Mouse (Mus musculus) thymus, adult 2 months (tissue): ENCODE measurements at regions not wholly inside any gene's neighbourhood (a gene's known extent, or its start where the extent isn't known, plus 50 kb on each side); places are given as distances from the start of the nearest gene placed in this dataset.

Experiments used
- DNase-seq: peaks from one replicate; pipeline ENCODE4 v3.0.0; 2021
- H3K27ac ChIP-seq: fragments of 200-500 bp; 2 replicates; pipeline ENCODE4 v1.5.1; 2012; ENCODE audit warnings: low read length, control low read depth; ENCODE audit not compliant: control insufficient read depth, insufficient read depth
- H3K27me3 ChIP-seq: fragments of 200-500 bp; 2 replicates; pipeline ENCODE4 v1.6.1; 2012; ENCODE audit warnings: mild to moderate bottlenecking, low read length, moderate library complexity, mixed read lengths; ENCODE audit not compliant: control insufficient read depth, insufficient read depth
- H3K36me3 ChIP-seq: fragments of 200-500 bp; 2 replicates; pipeline ENCODE4 v1.6.1; 2012; ENCODE audit warnings: mild to moderate bottlenecking, low read length, moderate library complexity; ENCODE audit not compliant: control insufficient read depth, insufficient read depth
- H3K4me1 ChIP-seq: fragments of 200-500 bp; replicated peaks from 2 replicates; pipeline ENCODE4 v1.6.1; 2012; ENCODE audit warnings: low read length; ENCODE audit not compliant: control insufficient read depth, insufficient read depth
- H3K4me3 ChIP-seq: fragments of 200-500 bp; 2 replicates; pipeline ENCODE4 v1.5.1; 2012; ENCODE audit warnings: mild to moderate bottlenecking, low read length, control low read depth, moderate library complexity; ENCODE audit not compliant: control insufficient read depth, insufficient read depth
- CTCF ChIP-seq: fragments of 200-500 bp; IDR thresholded peaks from 2 replicates; pipeline ENCODE4 v1.5.1; 2012; ENCODE audit warnings: mild to moderate bottlenecking, control low read depth, low read length, moderate library complexity, borderline replicate concordance; ENCODE audit not compliant: control insufficient read depth, poor library complexity, insufficient read depth; ENCODE audit errors: extremely low read depth
- POLR2A ChIP-seq: fragments of 200-500 bp; IDR thresholded peaks from 2 replicates; pipeline ENCODE4 v1.6.1; 2012; ENCODE audit warnings: mild to moderate bottlenecking, low read length, control low read depth, moderate library complexity; ENCODE audit not compliant: control insufficient read depth, poor library complexity, insufficient read depth; ENCODE audit errors: extremely low read depth
- WGBS: fragments of 180-500 bp; shearing (Covaris S2); methylation state at CpG from one replicate; pipeline ENCODE4 v1.1.7; 2018; 5-methylcytosine and 5-hydroxymethylcytosine counted together

DNA sequence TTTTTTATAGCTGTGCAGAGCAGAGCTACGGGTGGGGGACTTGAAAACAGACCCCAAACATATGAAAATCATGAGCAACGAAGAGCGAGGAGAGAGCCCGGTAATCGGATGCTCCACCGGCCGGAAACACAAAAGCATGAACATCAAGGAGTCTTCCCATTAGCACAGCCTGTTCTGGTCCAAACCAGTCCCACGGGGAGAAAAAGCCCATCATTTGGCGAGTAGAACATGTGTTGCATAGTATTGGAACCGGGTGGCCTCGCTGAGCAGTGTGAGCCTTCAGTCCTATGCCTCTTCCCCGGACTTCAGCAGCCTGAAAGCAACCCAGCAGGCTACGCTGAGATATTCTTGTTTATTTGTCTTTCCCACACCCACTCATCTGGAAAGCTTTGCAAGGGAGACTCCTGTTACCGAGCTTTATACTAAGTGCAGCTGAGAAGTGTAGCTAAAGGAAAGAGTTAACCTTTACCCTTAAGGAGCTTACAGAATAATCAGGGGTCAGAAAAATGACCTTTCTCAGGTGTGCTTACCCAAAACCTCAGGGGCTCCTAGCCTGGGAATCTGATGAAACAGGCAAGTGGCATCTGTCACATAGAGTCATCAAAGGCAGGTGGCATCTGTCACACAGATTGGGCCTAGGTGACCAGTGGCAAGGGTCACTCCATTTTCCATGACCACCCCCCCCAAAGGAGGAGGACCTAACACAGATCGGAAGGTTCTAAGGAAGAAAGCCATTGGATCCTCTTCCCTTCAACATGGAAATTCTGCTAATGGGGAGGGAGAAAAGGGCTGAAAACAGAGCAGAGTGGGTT, 209.8 kb downstream of the Hs3st3b1 start:
- WGBS, result 88% methylated on average over 15 of the region's 15 CpGs
- Histone ChIP-seq H3K36me3 (no peaks in the 10 kb centered on the region), H3K27ac (no peak overlapping the region), H3K4me3 (no peak overlapping the region), H3K27me3 (no peaks in the 10 kb centered on the region), H3K4me1 (no peaks in the 10 kb centered on the region)
- TF ChIP-seq CTCF (no peak), POLR2A (no peak)
- DNase-seq, result no peak

DNA sequence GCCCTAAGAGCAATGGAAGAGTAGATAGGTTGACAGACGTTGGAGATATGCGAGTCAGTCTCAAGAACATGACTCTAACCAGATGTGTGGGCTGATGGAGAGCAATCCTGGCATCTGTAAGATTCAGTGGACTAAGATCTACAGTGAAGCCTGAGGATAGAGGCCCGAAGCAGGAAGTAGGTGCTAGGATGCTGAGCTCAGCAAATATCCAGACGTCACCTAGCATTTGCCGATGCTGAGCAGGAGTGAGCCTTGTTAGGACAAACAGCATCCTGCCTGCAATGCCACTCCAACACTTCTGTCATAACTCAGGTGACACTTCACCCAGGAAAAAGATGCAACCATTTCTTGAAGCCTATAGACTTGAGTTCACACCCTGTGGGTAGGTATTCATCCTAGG, 199.8 kb downstream of the Hs3st3b1 start:
- Histone ChIP-seq H3K4me1 (no peaks in the 10 kb centered on the region), H3K36me3 (no peaks in the 10 kb centered on the region), H3K4me3 (no peak overlapping the region), H3K27me3 (no peaks in the 10 kb centered on the region), H3K27ac (no peak overlapping the region)
- TF ChIP-seq POLR2A (no peak), CTCF (no peak)
- 96% methylated on average over 5 of the region's 5 CpGs for WGBS
- no peak for DNase-seq

DNA sequence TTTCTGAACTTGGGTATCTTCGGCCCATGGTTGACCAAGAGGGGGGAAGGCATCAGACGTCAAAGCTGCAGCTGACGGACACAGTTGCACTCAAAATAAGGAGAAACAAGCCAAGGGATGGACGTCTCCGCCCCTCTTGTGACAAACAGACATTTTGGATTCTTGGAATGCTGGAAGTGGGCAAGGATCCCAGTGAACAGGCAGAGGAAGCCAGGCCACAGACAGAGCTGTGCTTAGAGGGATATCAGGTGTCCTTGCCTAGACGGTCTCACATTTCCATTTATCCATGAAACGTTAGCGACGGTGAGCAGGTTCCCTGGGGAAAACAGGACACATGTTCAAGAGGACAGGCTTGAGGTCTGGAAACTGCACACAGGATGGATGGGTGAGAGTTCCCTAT, 191.2 kb downstream of the Hs3st3b1 start:
- no peaks in the 10 kb centered on the region for H3K36me3 ChIP-seq
- no peaks in the 10 kb centered on the region for H3K4me1 ChIP-seq
- DNase-seq, result no peak
- WGBS, result 90% methylated on average over 9 of the region's 9 CpGs
- H3K27me3 ChIP-seq, result no peaks in the 10 kb centered on the region
- H3K27ac ChIP-seq, result no peak overlapping the region
- no peak for TF ChIP-seq POLR2A
- TF ChIP-seq CTCF, result no peak
- no peak overlapping the region for H3K4me3 ChIP-seq

DNA sequence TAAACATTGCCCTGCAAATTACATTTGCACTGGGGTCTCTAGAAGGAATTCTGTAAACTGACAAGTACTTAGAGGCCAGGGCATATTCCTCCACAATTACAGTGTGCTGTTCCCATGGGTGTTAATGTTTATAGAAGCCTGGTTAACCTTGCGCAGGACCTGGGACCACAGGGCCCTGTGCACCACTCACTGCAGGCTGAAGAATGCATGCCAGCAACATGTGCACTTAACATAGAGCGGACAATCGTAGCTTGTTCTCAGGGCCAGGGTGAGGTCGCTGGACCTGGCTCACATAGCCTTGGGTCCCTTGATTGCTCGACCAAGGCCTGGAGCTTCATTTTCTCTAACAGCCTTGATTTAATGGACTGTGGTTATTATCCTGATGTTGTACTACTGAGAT, 168.8 kb downstream of the Hs3st3b1 start:
- Histone ChIP-seq H3K27me3 (no peaks in the 10 kb centered on the region), H3K27ac (no peak overlapping the region), H3K36me3 (no peaks in the 10 kb centered on the region), H3K4me1 (no peaks in the 10 kb centered on the region), H3K4me3 (no peak overlapping the region)
- DNase-seq, result no peak
- no peak for TF ChIP-seq POLR2A
- TF ChIP-seq CTCF, result no peak
- 96% methylated on average over 5 of the region's 5 CpGs for WGBS

DNA sequence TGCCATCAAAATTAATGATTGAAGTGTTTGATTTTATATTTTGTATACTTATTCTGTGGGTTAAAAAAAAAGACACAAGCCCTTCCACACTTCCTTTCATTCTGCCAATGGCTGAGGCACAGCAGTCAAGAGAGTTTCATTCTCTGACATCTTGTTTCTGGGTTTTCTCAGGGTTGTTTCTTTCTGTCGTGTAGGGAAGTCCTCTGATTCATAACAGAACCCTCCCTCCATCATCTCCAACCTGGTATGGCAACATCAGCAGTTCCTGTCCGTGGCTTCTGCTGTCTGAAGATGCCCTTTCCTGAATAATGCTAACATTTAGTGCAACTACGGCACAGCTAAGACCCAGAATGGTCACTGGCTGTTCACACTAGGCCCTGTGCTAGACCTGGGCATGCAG, 167.3 kb downstream of the Hs3st3b1 start:
- Histone ChIP-seq H3K4me1 (no peaks in the 10 kb centered on the region), H3K27me3 (no peaks in the 10 kb centered on the region), H3K4me3 (no peak overlapping the region), H3K27ac (no peak overlapping the region), H3K36me3 (no peaks in the 10 kb centered on the region)
- WGBS, result 72% methylated on average over 3 of the region's 3 CpGs
- DNase-seq, result no peak
- TF ChIP-seq CTCF (no peak), POLR2A (no peak)

DNA sequence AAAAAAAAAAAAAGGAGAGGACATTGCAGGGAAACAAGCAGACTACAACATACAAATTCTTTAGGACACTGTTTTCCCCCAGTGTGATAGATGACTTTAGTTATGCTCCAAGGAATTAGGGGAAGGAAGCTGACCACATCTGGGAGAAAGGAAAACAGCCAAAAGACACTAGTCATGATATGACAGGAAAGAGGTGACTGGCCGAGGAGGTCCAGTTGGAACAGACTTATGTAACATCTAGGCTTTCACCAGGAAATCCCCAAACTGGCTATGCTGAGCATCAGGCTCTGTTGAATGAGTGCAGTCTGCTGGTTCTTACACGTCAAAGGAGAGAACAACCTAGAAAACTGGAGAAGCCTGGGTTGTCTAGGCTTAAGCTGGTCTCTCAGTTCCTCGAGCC, 163.8 kb downstream of the Hs3st3b1 start:
- Histone ChIP-seq H3K4me1 (no peaks in the 10 kb centered on the region), H3K27ac (no peak overlapping the region), H3K27me3 (no peaks in the 10 kb centered on the region), H3K4me3 (no peak overlapping the region), H3K36me3 (no peaks in the 10 kb centered on the region)
- TF ChIP-seq CTCF (no peak), POLR2A (no peak)
- 81% methylated on average over 3 of the region's 3 CpGs for WGBS
- DNase-seq, result no peak

DNA sequence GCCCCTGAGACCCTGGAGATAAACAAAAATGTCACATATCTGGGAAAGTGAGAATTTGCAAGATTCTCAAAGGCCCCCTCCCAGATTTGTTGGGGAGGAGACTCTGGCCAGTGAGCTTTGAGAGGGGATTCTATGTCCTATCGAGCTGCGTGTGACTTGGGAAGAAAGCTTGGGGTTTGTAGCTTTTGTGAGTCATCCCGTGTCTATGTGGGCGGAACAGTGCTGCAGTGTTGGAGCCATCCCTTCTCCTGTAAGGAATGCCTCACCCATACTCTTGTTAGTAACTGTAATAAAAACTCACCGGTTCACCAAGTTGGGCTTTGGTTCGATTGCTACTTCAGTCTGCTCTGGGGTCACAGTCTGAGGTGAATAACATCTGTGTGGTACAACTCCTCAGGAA, 160.5 kb downstream of the Hs3st3b1 start:
- H3K27ac ChIP-seq, result no peak overlapping the region
- no peaks in the 10 kb centered on the region for H3K27me3 ChIP-seq
- no peak for DNase-seq
- TF ChIP-seq POLR2A (no peak), CTCF (no peak)
- no peaks in the 10 kb centered on the region for H3K36me3 ChIP-seq
- H3K4me1 ChIP-seq, result no peaks in the 10 kb centered on the region
- 90% methylated on average over 6 of the region's 6 CpGs for WGBS
- no peak overlapping the region for H3K4me3 ChIP-seq
